Mouse (Mus musculus) gastrocnemius, postnatal 4 days (tissue): Measurements from ENCODE around the gene C330007P06Rik. TPM values are rescaled to one million over a fixed set of nuclear protein-coding genes. Genes with fewer than 3 reads are reported as not detected.
"Not testable (repeated sequence)": the region's sequence is repeated elsewhere in the genome, so short reads cannot be mapped to it uniquely, and the experiment has no call there.

Experiments used
- DNase-seq, 2 experiments: peaks; one replicate each; pipeline ENCODE4 v3.0.0; 2021 to 2022; ENCODE audit warnings: low spot score in 2 of 2, mixed read lengths in 2 of 2
- total RNA-seq, 2 experiments: library from RNA; stranded (reverse); gene quantifications; 2 replicates each; pipeline ENCODE4 v1.2.3; 2021

C330007P06Rik gene
- total RNA-seq, 2 experiments from 2014 or later, result 16.1 to 16.8 TPM

DNA sequence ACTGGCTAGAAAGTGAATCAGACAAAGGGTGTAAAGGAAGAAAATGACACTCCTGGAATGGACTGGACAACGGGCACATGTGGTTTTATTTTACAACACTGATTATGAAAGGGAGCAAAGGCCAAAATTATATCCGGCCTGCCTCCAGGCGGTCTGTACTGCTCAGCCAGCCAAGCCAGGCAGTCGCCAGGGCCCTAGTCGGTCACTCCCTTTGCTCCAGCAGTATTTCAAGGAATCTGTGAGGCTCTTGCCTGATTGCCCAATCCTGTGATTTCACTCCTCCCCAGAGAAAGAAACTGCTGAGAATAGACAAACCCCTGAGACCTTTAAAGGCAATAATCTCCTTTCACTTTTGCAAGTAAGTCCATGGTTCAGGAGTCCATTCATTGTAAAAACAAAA lies 69.7 kb downstream of the C330007P06Rik start:
- peak in 1 of 2 experiments; percentile 10 for DNase-seq

- no peak for DNase-seq
Observed at GRCm38 (mm10) chrX:36803189-36803588, 70.7 kb downstream of the C330007P06Rik start.

GRCm38 (mm10) chrX:36799131-36799879 lies 74.6 kb downstream of the C330007P06Rik start:
- no peak for DNase-seq

- DNase-seq, result not testable (repeated sequence)
Observed at GRCm38 (mm10) chrX:36796734-36797133, 77.2 kb downstream of the C330007P06Rik start.

DNA sequence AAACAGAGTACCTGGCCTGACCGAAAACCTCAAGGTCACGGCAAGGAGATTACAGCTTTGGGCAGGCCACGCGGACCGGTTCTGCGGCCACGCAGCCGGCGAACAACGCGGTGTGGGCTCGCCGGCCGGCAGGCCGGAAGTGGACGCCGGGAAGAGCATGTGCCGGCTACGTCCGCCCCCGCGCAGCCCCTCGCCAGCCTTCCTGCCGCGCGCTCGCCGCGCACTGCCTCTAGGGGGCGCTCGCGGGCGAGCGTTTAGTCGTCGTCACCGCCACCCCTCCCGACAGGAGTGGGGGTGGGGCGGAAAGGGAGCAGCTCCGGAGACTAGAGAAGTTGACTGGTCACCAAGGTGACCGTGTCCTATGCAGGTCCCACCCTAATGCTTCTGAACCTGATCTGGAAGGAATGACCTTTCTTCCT lies 77.7 kb downstream of the C330007P06Rik start:
- peak; percentile 75 to 79 for DNase-seq

- DNase-seq, result peak; percentile 64 to 80
Observed at GRCm38 (mm10) chrX:36795424-36796162, 78.3 kb downstream of the C330007P06Rik start, which contains the start of gene Slc25a5. Gene Slc25a5 (plus strand): TSS chrX:36795651.

- no peak for DNase-seq
Observed at GRCm38 (mm10) chrX:36794571-36794970, 79.3 kb downstream of the C330007P06Rik start.

DNA sequence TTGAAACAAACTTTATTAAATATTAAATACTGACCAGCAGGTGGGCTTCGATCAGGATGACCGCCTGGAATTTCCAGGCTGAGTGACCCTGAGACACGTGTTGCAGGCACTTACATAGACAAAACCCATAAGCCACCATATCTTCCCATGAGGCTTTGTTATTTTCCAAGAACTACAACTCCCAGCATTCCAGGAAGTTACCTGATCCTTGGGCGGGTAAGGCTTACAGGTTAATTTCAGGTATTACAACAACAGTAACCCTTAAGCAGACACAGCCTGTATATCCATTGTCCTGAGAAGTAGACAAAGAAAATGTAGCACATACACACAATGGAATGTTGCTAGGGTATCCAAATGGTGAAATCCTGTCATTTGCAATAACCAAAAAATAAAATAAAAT lies 84.6 kb downstream of the C330007P06Rik start:
- DNase-seq, result no peak

GRCm38 (mm10) chrX:36777694-36778093 lies 96.2 kb downstream of the C330007P06Rik start:
- no peak for DNase-seq

DNA sequence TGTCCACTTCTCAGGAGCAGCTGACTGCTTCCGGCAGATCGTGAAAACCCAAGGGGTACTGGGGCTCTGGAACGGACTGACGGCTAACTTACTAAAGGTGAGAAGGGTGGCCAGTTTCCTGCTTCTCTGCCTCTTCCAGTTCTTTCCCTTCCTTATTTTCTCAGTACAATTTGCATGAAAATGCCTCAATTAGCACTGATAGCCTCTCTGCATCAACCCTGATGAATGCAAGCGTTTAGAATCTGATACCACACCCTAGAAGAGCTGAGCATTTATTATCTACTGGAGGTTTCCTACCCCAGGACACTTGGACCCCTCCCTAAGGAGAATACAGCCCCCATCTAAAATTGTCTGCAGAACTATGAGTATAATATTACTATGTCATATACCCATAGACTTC lies 98.4 kb downstream of the C330007P06Rik start:
- DNase-seq, result no peak

Other genes starting within 250 kb of the C330007P06Rik start
- gene Akap17b, start 228.7 kb downstream of the C330007P06Rik start, total RNA-seq, result 1 to 10 TPM; 1.5 to 2.0 TPM
- under 1 TPM; 0.25 to 0.36 TPM for gene Slc25a43, start 130.5 kb downstream of the C330007P06Rik start, total RNA-seq
- 100 to 1,000 TPM; 291 to 333 TPM for gene Slc25a5, start 78.5 kb downstream of the C330007P06Rik start, total RNA-seq
- 10 to 100 TPM; 40.0 to 50.1 TPM for gene Ube2a, start 211 bp downstream of the C330007P06Rik start, total RNA-seq
- gene Nkrf, start 28.8 kb upstream of the C330007P06Rik start, total RNA-seq, result 1 to 10 TPM; 3.5 to 4.1 TPM
- 10 to 100 TPM; 24.9 to 26.2 TPM for gene Sept6, start 117.7 kb upstream of the C330007P06Rik start, total RNA-seq
- under 1 TPM in 1 of 2 experiments, not detected in 1; 0.34 TPM for gene Sowahd, start 174.7 kb upstream of the C330007P06Rik start, total RNA-seq
- gene Rpl39, start 211.3 kb upstream of the C330007P06Rik start, total RNA-seq, result 100 to 1,000 TPM; 697 to 727 TPM
- 10 to 100 TPM; 10.9 to 14.7 TPM for gene Upf3b, start 236.2 kb upstream of the C330007P06Rik start, total RNA-seq